Mouse (Mus musculus): ENCODE data around the gene Prcp. TPM values are rescaled to one million over a fixed set of nuclear protein-coding genes. Genes with fewer than 3 reads are reported as not detected.

Prcp gene
- polyA plus RNA-seq, 2 experiments from 2014 or later: 29.3 to 31.2 TPM

DNA sequence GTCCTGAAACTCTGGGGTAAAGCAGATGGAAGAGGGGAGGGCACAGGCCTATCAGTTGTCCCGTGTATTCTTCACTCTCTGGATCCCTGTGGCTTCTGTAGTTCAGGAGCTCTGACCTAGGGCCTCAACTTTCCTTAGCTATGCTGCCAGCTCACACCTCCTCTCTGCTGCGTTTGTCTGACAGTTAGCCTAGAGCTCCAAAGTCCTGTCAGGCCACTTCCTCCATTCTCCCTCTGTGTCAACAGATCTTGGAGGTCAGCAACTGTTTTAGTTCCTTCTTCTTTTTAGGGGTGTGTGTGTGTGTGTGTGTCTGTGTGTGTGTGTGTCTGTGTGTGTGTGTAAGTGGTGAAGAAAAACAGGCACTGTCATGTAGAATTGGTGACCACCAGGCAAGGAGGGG is 106.5 kb downstream of the Prcp start:
- ATAC-seq: no peak

DNA sequence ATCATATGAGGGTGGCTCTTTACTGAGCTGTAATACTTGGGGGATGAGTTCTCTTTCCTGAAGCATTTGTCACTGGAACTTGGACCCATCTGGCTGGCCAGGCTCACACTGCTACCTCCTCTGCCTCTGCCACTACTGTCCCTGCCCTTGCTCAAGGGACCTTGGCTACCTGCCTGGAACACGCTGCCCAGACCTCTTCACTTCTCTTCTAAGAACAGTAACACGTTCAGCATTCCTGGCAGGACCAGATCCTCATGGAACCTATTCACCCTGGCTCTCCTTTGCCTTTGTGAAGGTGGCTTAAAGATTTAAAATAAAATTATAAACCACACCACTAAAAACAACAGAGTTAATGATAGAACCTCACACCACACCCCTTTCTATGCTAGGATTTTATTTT is 107.6 kb downstream of the Prcp start:
- no peak for ATAC-seq

Other genes starting within 250 kb of the Prcp start
- under 1 TPM in 1 of 2 experiments, not detected in 1; 0.16 TPM for gene Ankrd42, start 237.3 kb upstream of the Prcp start, polyA plus RNA-seq (2017; shearing (Covaris generic))
- gene Pcf11, start 204.5 kb upstream of the Prcp start, polyA plus RNA-seq (2017; shearing (Covaris generic)): 10 to 100 TPM; 37.9 to 42.7 TPM
- gene Rab30, start 132.9 kb upstream of the Prcp start, polyA plus RNA-seq (2017; shearing (Covaris generic)): under 1 TPM in 1 of 2 experiments, not detected in 1; 0.60 TPM
- 1 to 10 TPM; 2.9 to 4.7 TPM for gene Ddias, start 223 bp upstream of the Prcp start, polyA plus RNA-seq (2017; shearing (Covaris generic))
- gene Fam181b, start 205.4 kb downstream of the Prcp start, polyA plus RNA-seq (2017; shearing (Covaris generic)): not detected

All from CD4-positive, CD25-positive, alpha-beta regulatory T cell, adult 4 months (primary cell).